Mouse (Mus musculus): ENCODE results near the gene Enox2. TPM values are rescaled to one million over a fixed set of nuclear protein-coding genes. Genes with fewer than 3 reads are reported as not detected.

The Enox2 gene
- 5.7 and 6.7 TPM in 2 replicates for polyA plus RNA-seq (2016; fragmentation: Nextera tagmentation; extraction: Ambion mirVana)

GRCm38 (mm10) chrX:49287700-49288563, at the start of gene Enox2:
TSS of gene Enox2 (minus strand) at chrX:49288259.
- H3K4me1 ChIP-seq: no peaks in the 10 kb centered on the region
- no peaks in the 10 kb centered on the region for H3K36me3 ChIP-seq
- H3K27ac ChIP-seq: peak within 1 kb of the TSS; percentile 88
- H3K4me3 ChIP-seq: peak within 1 kb of the TSS; percentile 64
- no peaks in the 10 kb centered on the region for H3K9me3 ChIP-seq
- WGBS: 12% methylated on average over 26 of the region's 26 CpGs
- DNase-seq (ENCODE audit: low spot score): peak; percentile 94
- no peaks in the 10 kb centered on the region for H3K27me3 ChIP-seq (ENCODE audit: insufficient read depth, poor library complexity, severe bottlenecking)

DNA sequence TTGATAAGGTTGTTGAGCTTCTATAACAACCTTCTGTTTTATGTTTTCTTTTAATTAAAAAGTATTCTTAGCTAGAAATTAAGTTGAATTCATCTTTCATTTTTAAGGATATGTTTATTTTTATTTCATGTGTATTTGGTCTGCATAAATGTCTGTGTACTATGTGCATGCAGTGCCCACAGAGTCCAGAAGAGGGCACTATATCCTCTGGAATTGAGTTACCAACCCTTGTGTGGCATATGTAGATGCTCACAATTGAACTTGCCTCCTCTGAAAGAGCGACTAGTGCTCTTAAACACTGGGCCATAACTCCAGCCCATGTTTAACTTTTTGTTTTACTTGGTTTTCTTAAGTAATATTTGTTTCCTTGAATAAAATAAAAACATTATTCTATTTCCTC, 21.4 kb upstream of the Enox2 start:
- DNase-seq (ENCODE audit: low spot score): no peak

DNA sequence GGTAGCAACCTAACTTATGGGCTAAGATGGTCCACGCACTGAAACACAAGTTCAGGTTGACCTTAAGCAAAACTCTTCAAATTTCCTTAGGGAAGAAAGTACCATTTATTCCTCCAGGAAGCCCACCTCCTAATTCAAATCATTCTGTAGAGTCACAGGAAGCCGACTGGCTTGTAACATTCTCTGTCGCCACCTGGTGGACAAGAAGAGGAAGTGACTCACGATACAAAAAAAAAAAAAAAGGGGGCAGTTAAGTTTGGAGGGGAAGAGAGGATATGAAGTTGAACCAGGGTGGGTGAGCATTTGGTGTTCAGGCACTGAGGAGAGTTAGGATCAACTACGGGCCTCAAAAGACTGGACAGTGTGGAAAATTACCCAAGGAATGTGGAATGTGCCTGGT, 18.6 kb upstream of the Enox2 start:
- no peaks in the 10 kb centered on the region for H3K9me3 ChIP-seq
- no peaks in the 10 kb centered on the region for H3K4me1 ChIP-seq
- WGBS: 14% methylated on average over 5 of the region's 5 CpGs
- H3K36me3 ChIP-seq: no peaks in the 10 kb centered on the region
- no peak for DNase-seq (ENCODE audit: low spot score)
- no peak overlapping the region for H3K27ac ChIP-seq
- H3K4me3 ChIP-seq: no peak overlapping the region
- no peaks in the 10 kb centered on the region for H3K27me3 ChIP-seq (ENCODE audit: insufficient read depth, poor library complexity, severe bottlenecking)

More for the DNA sequence above, 21.4 kb upstream of the Enox2 start:
- no peaks in the 10 kb centered on the region for H3K4me1 ChIP-seq
- no peaks in the 10 kb centered on the region for H3K27me3 ChIP-seq (ENCODE audit: insufficient read depth, poor library complexity, severe bottlenecking)
- H3K36me3 ChIP-seq: no peaks in the 10 kb centered on the region
- H3K27ac ChIP-seq: no peak overlapping the region
- WGBS: 48% methylated on average over 1 of the region's 1 CpGs
- no peaks in the 10 kb centered on the region for H3K9me3 ChIP-seq
- H3K4me3 ChIP-seq: no peak overlapping the region

DNA sequence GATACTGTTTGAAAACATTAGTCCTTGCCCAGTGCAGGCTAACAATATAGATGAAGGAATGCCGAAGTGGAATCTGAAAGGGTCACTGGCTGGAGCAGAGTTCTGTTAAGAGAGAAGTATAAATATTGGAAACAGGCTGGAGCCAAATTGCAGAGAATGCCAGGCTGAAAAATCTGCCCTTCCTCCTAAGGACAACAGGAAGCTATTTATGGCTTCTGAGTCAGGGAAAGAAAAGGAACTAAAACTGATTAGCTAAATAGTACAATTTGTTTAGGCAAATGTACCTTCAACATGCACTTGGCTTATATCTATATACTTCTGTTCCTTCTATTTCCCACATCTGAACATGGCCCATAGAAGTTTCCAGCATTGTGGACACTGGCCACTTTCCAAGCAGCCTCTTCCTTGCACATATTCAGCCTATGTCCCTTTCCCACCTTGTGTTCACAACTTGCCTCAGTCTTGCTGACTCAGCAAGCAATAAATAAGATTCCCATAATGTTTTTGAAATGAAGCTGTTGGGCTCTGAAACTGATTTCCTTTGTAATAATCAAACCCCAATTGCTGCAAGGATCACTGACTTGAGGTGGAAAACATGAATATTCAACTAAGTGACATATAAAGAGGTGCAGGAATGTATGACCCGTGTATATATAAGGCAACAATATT, 8.0 kb downstream of the Enox2 start:
- no peaks in the 10 kb centered on the region for H3K36me3 ChIP-seq
- H3K27me3 ChIP-seq (ENCODE audit: insufficient read depth, poor library complexity, severe bottlenecking): no peaks in the 10 kb centered on the region
- H3K27ac ChIP-seq: no peak overlapping the region
- DNase-seq (ENCODE audit: low spot score): no peak
- H3K9me3 ChIP-seq: no peaks in the 10 kb centered on the region
- 66% methylated on average over 2 of the region's 2 CpGs for WGBS
- no peak overlapping the region for H3K4me3 ChIP-seq
- H3K4me1 ChIP-seq: no peaks in the 10 kb centered on the region

DNA sequence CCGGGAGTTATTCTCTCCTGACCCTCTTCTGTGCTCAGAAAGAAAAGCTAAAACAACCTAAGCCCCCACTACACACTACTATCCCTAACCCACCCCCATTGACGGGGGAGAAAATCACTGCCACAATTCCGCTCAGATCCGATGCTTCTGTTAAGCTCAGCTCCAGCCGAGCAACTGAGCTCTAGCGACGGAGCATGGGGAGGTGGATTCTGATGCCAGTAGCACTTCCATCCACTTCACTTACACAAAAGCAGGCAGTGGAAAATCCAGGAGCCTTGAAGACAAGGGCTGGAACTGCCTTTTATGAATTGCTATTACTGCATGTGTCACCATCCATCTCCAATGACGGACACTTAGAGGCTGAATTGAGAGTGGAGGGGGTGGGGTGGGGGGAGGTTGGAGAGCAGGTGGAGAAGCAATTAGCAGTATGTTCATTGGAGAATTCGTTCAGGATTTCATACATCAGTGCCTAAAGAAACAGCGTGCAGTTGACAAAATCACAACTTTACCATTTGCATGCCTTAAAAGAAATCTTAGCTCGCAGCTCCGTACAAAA, 14.5 kb downstream of the Enox2 start:
- Histone ChIP-seq H3K36me3 (no peaks in the 10 kb centered on the region), H3K27ac (no peak overlapping the region), H3K4me1 (no peaks in the 10 kb centered on the region), H3K9me3 (no peaks in the 10 kb centered on the region), H3K27me3 (ENCODE audit: insufficient read depth, poor library complexity, severe bottlenecking) (no peaks in the 10 kb centered on the region), H3K4me3 (no peak overlapping the region)
- no peak for DNase-seq (ENCODE audit: low spot score)
- WGBS: 67% methylated on average over 12 of the region's 12 CpGs

DNA sequence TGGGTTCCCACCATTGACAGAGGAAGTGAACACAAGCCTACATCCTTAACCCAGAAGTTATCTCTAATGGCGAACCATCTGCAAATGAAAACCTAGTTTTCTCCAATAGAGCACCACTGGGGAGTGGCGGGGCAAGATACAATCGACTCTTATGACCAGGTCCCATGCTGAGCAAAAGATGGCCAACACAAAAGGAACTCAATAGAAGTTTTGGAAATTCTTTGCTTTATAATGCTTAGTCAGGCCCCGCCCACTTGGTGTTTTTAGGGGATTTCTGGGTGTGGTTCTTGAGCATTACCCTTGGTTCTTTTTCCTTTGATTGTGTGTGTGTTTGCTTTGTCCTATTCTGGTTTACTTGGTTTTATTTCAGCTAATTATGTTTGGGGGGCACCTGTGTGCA, 37.2 kb downstream of the Enox2 start:
- Histone ChIP-seq H3K4me1 (no peaks in the 10 kb centered on the region), H3K27me3 (ENCODE audit: insufficient read depth, poor library complexity, severe bottlenecking) (no peaks in the 10 kb centered on the region), H3K36me3 (no peaks in the 10 kb centered on the region), H3K27ac (no peak overlapping the region), H3K9me3 (no peaks in the 10 kb centered on the region), H3K4me3 (no peak overlapping the region)
- DNase-seq (ENCODE audit: low spot score): no peak
- 83% methylated on average over 4 of the region's 4 CpGs for WGBS

GRCm38 (mm10) chrX:49225792-49226426, 62.1 kb downstream of the Enox2 start:
- no peaks in the 10 kb centered on the region for H3K4me1 ChIP-seq
- WGBS: 74% methylated on average over 1 of the region's 1 CpGs
- no peaks in the 10 kb centered on the region for H3K9me3 ChIP-seq
- H3K4me3 ChIP-seq: no peak overlapping the region
- DNase-seq (ENCODE audit: low spot score): no peak
- H3K36me3 ChIP-seq: no peaks in the 10 kb centered on the region
- H3K27ac ChIP-seq: no peak overlapping the region
- H3K27me3 ChIP-seq (ENCODE audit: insufficient read depth, poor library complexity, severe bottlenecking): no peaks in the 10 kb centered on the region

DNA sequence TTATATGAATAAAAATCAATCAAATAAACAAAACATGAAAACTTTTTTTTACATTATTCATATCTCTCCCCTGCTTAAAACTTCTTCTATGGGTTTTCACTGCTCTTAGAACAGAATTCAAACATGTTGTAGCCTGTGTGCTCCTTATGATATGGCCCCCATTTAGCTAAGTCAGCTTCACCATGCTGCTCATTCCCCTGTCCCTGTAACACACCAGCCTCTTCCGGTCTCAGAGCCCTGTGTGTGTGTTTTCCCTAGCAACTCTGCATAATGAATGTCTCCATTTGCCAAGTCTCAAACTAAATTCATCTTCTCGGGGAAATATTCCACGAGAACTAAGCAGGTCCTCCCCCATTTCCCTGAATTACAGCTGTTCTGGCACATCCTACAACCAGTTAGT, 71.6 kb downstream of the Enox2 start:
- Histone ChIP-seq H3K4me3 (no peak overlapping the region), H3K9me3 (no peaks in the 10 kb centered on the region), H3K36me3 (no peaks in the 10 kb centered on the region), H3K27ac (no peak overlapping the region), H3K4me1 (no peaks in the 10 kb centered on the region), H3K27me3 (ENCODE audit: insufficient read depth, poor library complexity, severe bottlenecking) (no peaks in the 10 kb centered on the region)
- DNase-seq (ENCODE audit: low spot score): no peak
- WGBS: 75% methylated on average over 3 of the region's 3 CpGs

DNA sequence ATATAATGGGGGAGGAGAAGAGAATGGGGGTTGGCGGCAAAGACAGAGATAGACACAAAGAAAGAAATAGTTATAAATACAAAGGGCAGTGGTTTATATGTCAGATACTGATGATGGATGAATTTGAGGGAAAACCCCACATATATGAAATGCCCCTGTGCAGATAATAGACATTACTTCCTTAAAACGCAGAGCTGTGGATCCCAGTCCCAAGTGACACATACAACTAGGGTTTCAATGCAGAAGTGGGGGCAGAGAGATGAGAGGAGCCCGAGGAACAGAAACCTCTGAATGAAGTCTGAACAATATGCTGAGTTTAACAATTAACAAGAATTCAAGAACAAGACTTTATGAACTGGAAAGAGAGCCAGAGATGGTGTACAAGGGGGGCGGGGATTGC, 91.7 kb downstream of the Enox2 start:
- Histone ChIP-seq H3K27ac (no peak overlapping the region), H3K4me1 (no peaks in the 10 kb centered on the region), H3K27me3 (ENCODE audit: insufficient read depth, poor library complexity, severe bottlenecking) (no peaks in the 10 kb centered on the region), H3K36me3 (no peaks in the 10 kb centered on the region), H3K9me3 (no peaks in the 10 kb centered on the region), H3K4me3 (no peak overlapping the region)
- WGBS: 76% methylated on average over 4 of the region's 4 CpGs
- no peak for DNase-seq (ENCODE audit: low spot score)

- Histone ChIP-seq H3K4me1 (no peaks in the 10 kb centered on the region), H3K4me3 (no peak overlapping the region), H3K36me3 (no peaks in the 10 kb centered on the region), H3K27me3 (ENCODE audit: insufficient read depth, poor library complexity, severe bottlenecking) (no peaks in the 10 kb centered on the region), H3K27ac (no peak overlapping the region), H3K9me3 (no peaks in the 10 kb centered on the region)
- WGBS: 79% methylated on average over 3 of the region's 3 CpGs
- DNase-seq (ENCODE audit: low spot score): no peak
Measured at GRCm38 (mm10) chrX:49181136-49181535, 106.9 kb downstream of the Enox2 start.

DNA sequence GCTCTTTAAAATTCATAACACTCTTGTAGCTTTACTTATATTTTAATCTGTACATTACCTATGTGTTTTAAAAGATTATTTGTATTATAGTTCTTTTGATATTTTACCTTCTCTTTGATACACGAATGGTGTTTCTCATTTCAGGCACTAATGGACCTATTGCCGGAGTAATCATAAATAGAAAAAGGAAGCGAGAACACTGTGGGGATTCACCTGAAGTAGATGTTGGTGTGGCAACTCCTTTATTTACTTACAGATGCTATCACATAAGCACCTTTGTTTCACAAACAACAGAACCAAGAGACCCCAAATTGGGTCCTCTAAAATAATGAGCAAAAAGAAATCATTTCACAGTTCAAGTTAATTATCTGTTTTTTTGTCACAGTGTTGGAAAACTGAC, 109.4 kb downstream of the Enox2 start:
- Histone ChIP-seq H3K4me3 (no peak overlapping the region), H3K27ac (no peak overlapping the region), H3K4me1 (no peaks in the 10 kb centered on the region), H3K36me3 (no peaks in the 10 kb centered on the region), H3K9me3 (no peaks in the 10 kb centered on the region), H3K27me3 (ENCODE audit: insufficient read depth, poor library complexity, severe bottlenecking) (no peaks in the 10 kb centered on the region)
- no peak for DNase-seq (ENCODE audit: low spot score)
- WGBS: 87% methylated on average over 3 of the region's 3 CpGs

DNA sequence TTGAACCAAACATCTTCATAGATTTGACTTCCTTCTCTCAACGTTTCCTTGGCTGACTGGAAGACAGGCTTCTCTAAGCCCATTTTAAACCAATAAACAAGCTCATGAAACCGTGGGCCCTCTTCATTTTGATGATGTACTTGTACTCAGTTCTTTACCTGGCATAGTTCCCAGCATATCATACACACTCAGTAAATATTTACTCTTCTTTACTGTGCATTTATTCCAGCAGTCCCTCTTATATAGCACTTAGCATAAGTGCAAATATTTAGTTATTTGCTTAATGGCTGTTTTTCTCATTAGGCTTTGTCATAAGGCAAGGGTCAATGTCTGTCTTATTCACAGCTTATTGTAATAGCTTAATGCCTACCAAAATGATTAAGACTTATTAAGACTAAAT, 133.8 kb downstream of the Enox2 start:
- DNase-seq (ENCODE audit: low spot score): no peak
- H3K27me3 ChIP-seq (ENCODE audit: insufficient read depth, poor library complexity, severe bottlenecking): no peaks in the 10 kb centered on the region
- H3K27ac ChIP-seq: no peak overlapping the region
- H3K9me3 ChIP-seq: no peaks in the 10 kb centered on the region
- WGBS: 54% methylated on average over 2 of the region's 2 CpGs
- no peaks in the 10 kb centered on the region for H3K36me3 ChIP-seq
- H3K4me1 ChIP-seq: no peaks in the 10 kb centered on the region
- H3K4me3 ChIP-seq: no peak overlapping the region
